Mouse (Mus musculus) small intestine, adult 2 months (tissue): Measurements from ENCODE around the gene Zfp324. TPM values are rescaled to one million over a fixed set of nuclear protein-coding genes. Genes with fewer than 3 reads are reported as not detected.

Source experiments
- H3K27ac ChIP-seq: fragments of 200-500 bp; 2 replicates; pipeline ENCODE4 v1.5.1; 2012; ENCODE audit warnings: low read depth, low read length, control low read depth, inconsistent platforms; ENCODE audit not compliant: insufficient read depth
- H3K27me3 ChIP-seq: fragments of 200-500 bp; 2 replicates; pipeline ENCODE4 v1.6.1; 2012; ENCODE audit warnings: mild to moderate bottlenecking, moderate library complexity, low read length, inconsistent platforms; ENCODE audit not compliant: control insufficient read depth, insufficient read depth
- H3K36me3 ChIP-seq: fragments of 200-500 bp; 2 replicates; pipeline ENCODE4 v1.6.1; 2012; ENCODE audit warnings: mild to moderate bottlenecking, low read length, control low read depth, inconsistent platforms; ENCODE audit not compliant: control insufficient read depth, insufficient read depth
- H3K4me1 ChIP-seq: fragments of 200-500 bp; 2 replicates; pipeline ENCODE4 v1.6.1; 2012; ENCODE audit warnings: low read length, inconsistent platforms, mixed read lengths; ENCODE audit not compliant: control insufficient read depth, insufficient read depth, insufficient read length
- H3K4me3 ChIP-seq: fragments of 200-500 bp; 2 replicates; pipeline ENCODE4 v1.5.1; 2012; ENCODE audit warnings: low read depth, mild to moderate bottlenecking, control low read depth, inconsistent platforms, low read length, moderate library complexity
- CTCF ChIP-seq: fragments of 200-500 bp; IDR thresholded peaks from 2 replicates; pipeline ENCODE4 v1.5.1; 2012; ENCODE audit warnings: low read depth, mild to moderate bottlenecking, control low read depth, inconsistent platforms, low read length, moderate library complexity, mixed read lengths; ENCODE audit not compliant: insufficient replicate concordance, insufficient read length; ENCODE audit errors: extremely low read depth
- POLR2A ChIP-seq: fragments of 200-500 bp; IDR thresholded peaks from 2 replicates; pipeline ENCODE4 v1.6.1; 2012; ENCODE audit warnings: low read depth, mild to moderate bottlenecking, control low read depth, inconsistent platforms, low read length, moderate library complexity
- WGBS: fragments of 180-500 bp; shearing (Covaris S2); methylation state at CpG from one replicate; pipeline ENCODE4 v1.1.7; 2018; 5-methylcytosine and 5-hydroxymethylcytosine counted together
- polyA plus RNA-seq: library from polyadenylated mRNA; depleted of rRNA; stranded (reverse); fragments of >200 nt; gene quantifications from 2 replicates; pipeline ENCODE4 v1.2.3, GENCODE M21; 2012

The Zfp324 gene
- polyA plus RNA-seq, 1 experiment, result 3.5 TPM

- no peak within 1 kb of the TSS for H3K27ac ChIP-seq
- H3K4me3 ChIP-seq, result no peak within 1 kb of the TSS
- no peaks in the 10 kb centered on the region for H3K36me3 ChIP-seq
- 82% methylated on average over 3 of the region's 3 CpGs for WGBS
- H3K4me1 ChIP-seq, result peaks cover 2% of the 10 kb centered on the region
- TF ChIP-seq CTCF (no peak), POLR2A (no peak)
- no peaks in the 10 kb centered on the region for H3K27me3 ChIP-seq
Observed at GRCm38 (mm10) chr7:12998851-12999250, 33.2 kb downstream of the Zfp324 start, which contains the start of gene Trim28. TSS of gene Trim28 (plus strand) at chr7:12999114.

GRCm38 (mm10) chr7:13001584-13001983 lies 35.9 kb downstream of the Zfp324 start:
- 27% methylated on average over 1 of the region's 1 CpGs for WGBS
- Histone ChIP-seq H3K27me3 (no peaks in the 10 kb centered on the region), H3K4me3 (no peak overlapping the region), H3K4me1 (peaks cover 2% of the 10 kb centered on the region), H3K36me3 (peaks cover 9% of the 10 kb centered on the region), H3K27ac (no peak overlapping the region)
- TF ChIP-seq CTCF (no peak), POLR2A (no peak)

- 84% methylated on average over 5 of the region's 5 CpGs for WGBS
Observed at GRCm38 (mm10) chr7:13003380-13003779, 37.7 kb downstream of the Zfp324 start.

GRCm38 (mm10) chr7:13006011-13006410 lies 40.4 kb downstream of the Zfp324 start:
- H3K27me3 ChIP-seq, result no peaks in the 10 kb centered on the region
- H3K4me1 ChIP-seq, result peaks cover 9% of the 10 kb centered on the region; the same call in 1 of the 2 replicates
- 90% methylated on average over 17 of the region's 17 CpGs for WGBS
- no peak overlapping the region for H3K4me3 ChIP-seq
- TF ChIP-seq CTCF, result no peak
- H3K36me3 ChIP-seq, result peaks cover 20% of the 10 kb centered on the region
- no peak overlapping the region for H3K27ac ChIP-seq

More at GRCm38 (mm10) chr7:13003380-13003779, 37.7 kb downstream of the Zfp324 start:
- H3K36me3 ChIP-seq, result peaks cover 20% of the 10 kb centered on the region
- TF ChIP-seq POLR2A (no peak), CTCF (no peak)
- H3K27me3 ChIP-seq, result no peaks in the 10 kb centered on the region
- H3K4me1 ChIP-seq, result no peaks in the 10 kb centered on the region
- no peak overlapping the region for H3K4me3 ChIP-seq
- no peak overlapping the region for H3K27ac ChIP-seq

GRCm38 (mm10) chr7:13006531-13006930 lies 40.9 kb downstream of the Zfp324 start:
- Histone ChIP-seq H3K27ac (no peak overlapping the region), H3K4me3 (no peak overlapping the region), H3K36me3 (peaks cover 20% of the 10 kb centered on the region), H3K27me3 (no peaks in the 10 kb centered on the region), H3K4me1 (peaks cover 9% of the 10 kb centered on the region; the same call in 1 of the 2 replicates)
- TF ChIP-seq POLR2A, result no peak
- TF ChIP-seq CTCF, result no peak
- WGBS, result 94% methylated on average over 10 of the region's 10 CpGs

GRCm38 (mm10) chr7:13007341-13008092 lies 41.9 kb downstream of the Zfp324 start:
- Histone ChIP-seq H3K4me3 (no peak overlapping the region), H3K36me3 (peaks cover 20% of the 10 kb centered on the region), H3K4me1 (peaks cover 9% of the 10 kb centered on the region; the same call in 1 of the 2 replicates), H3K27ac (no peak overlapping the region), H3K27me3 (no peaks in the 10 kb centered on the region)
- WGBS, result 85% methylated on average over 57 of the region's 57 CpGs
- TF ChIP-seq POLR2A (no peak), CTCF (no peak)

GRCm38 (mm10) chr7:13009143-13010004 lies 43.7 kb downstream of the Zfp324 start:
- Histone ChIP-seq H3K27ac (peak overlapping the region; percentile 93), H3K27me3 (no peaks in the 10 kb centered on the region), H3K4me1 (peaks cover 11% of the 10 kb centered on the region; the same call in 1 of the 2 replicates), H3K4me3 (peak overlapping the region; percentile 94), H3K36me3 (peaks cover 20% of the 10 kb centered on the region)
- WGBS, result under 1% methylated on average over 42 of the region's 42 CpGs
- TF ChIP-seq CTCF (peak; percentile 96), POLR2A (peak; percentile 55)
